Mouse (Mus musculus) stomach, postnatal 0 days (tissue): Measurements from ENCODE around the gene Ctps2. TPM values are rescaled to one million over a fixed set of nuclear protein-coding genes. Genes with fewer than 3 reads are reported as not detected.

ENCODE experiments used
- ATAC-seq: fragments of 200-750 bp; cut with Nextera tagmentation; 2 replicates; pipeline ENCODE4 v1.8.0; 2017; ENCODE audit not compliant: low FRiP score, low TSS enrichment
- DNase-seq: peaks from one replicate; pipeline ENCODE4 v3.0.0-alpha.2; 2016; ENCODE audit warnings: low spot score
- H3K27ac ChIP-seq: fragments of 300-500 bp; sonication (generic); replicated peaks from 2 replicates; pipeline ENCODE4 v1.5.1; 2014; ENCODE audit warnings: mild to moderate bottlenecking, control low read depth
- H3K27me3 ChIP-seq: fragments of 300-500 bp; sonication (generic); 2 replicates; pipeline ENCODE4 v1.6.1; 2014; ENCODE audit warnings: low read length; ENCODE audit not compliant: control insufficient read depth, insufficient read depth
- H3K36me3 ChIP-seq: fragments of 300-500 bp; sonication (generic); 2 replicates; pipeline ENCODE4 v1.6.1; 2014; ENCODE audit warnings: low read length, mixed read lengths; ENCODE audit not compliant: control insufficient read depth, insufficient read depth
- H3K4me1 ChIP-seq: fragments of 300-500 bp; sonication (generic); replicated peaks from 2 replicates; pipeline ENCODE4 v1.6.1; 2014; ENCODE audit warnings: antibody characterized with exemption; ENCODE audit not compliant: control insufficient read depth, insufficient read depth
- H3K4me2 ChIP-seq: fragments of 300-500 bp; sonication (generic); replicated peaks from 2 replicates; pipeline ENCODE4 v1.6.1; 2014; ENCODE audit warnings: low read depth, mild to moderate bottlenecking, control low read depth, moderate library complexity
- H3K4me3 ChIP-seq: fragments of 300-500 bp; sonication (generic); 2 replicates; pipeline ENCODE4 v1.5.1; 2014; ENCODE audit warnings: low read depth, low read length, control low read depth
- H3K9ac ChIP-seq: fragments of 300-500 bp; sonication (generic); 2 replicates; pipeline ENCODE4 v1.6.1; 2014; ENCODE audit warnings: mild to moderate bottlenecking, low read length, control low read depth, mixed read lengths
- H3K9me3 ChIP-seq: fragments of 300-500 bp; sonication (generic); 2 replicates; pipeline ENCODE4 v1.6.1; 2016; ENCODE audit warnings: low read length; ENCODE audit not compliant: control insufficient read depth
- CTCF ChIP-seq: IDR thresholded peaks from 2 replicates; pipeline ENCODE4 v1.5.1; 2016; ENCODE audit warnings: antibody characterized with exemption, low read depth, mild to moderate bottlenecking, moderate library complexity
- EP300 ChIP-seq: optimal IDR thresholded peaks from 2 replicates; pipeline ENCODE3; 2016; ENCODE audit warnings: antibody characterized with exemption
- WGBS: fragments of 180-500 bp; shearing (Covaris S2); extraction: QIAGEN DNeasy Blood & Tissue Kit; methylation state at CpG from one replicate; pipeline ENCODE4 v1.1.7; 2014; 5-methylcytosine and 5-hydroxymethylcytosine counted together
- polyA plus RNA-seq: library from polyadenylated mRNA; unstranded; fragments of >200 nt; fragmentation: Nextera tagmentation; extraction: Ambion mirVana; gene quantifications from 2 replicates; pipeline ENCODE4 v1.2.1, GENCODE M21; 2015

Ctps2 gene
- polyA plus RNA-seq, 1 experiment from 2014 or later = 39.1 TPM

GRCm38 (mm10) chrX:162913651-162914050, 12.6 kb downstream of the Ctps2 start:
- no peaks in the 10 kb centered on the region; the same call in 1 of the 2 replicates for H3K36me3 ChIP-seq
- TF ChIP-seq EP300 (no peak), CTCF (no peak)
- H3K9ac ChIP-seq = no peak overlapping the region
- ATAC-seq (no peak), DNase-seq (no peak)
- WGBS = 91% methylated on average over 3 of the region's 3 CpGs
- H3K4me1 ChIP-seq = no peaks in the 10 kb centered on the region
- no peaks in the 10 kb centered on the region for H3K9me3 ChIP-seq
- no peaks in the 10 kb centered on the region for H3K27me3 ChIP-seq
- H3K4me3 ChIP-seq = no peak overlapping the region
- H3K4me2 ChIP-seq = no peak overlapping the region
- no peak overlapping the region for H3K27ac ChIP-seq

GRCm38 (mm10) chrX:162915697-162916096, 14.7 kb downstream of the Ctps2 start:
- 35% methylated on average over 5 of the region's 5 CpGs for WGBS
- H3K27me3 ChIP-seq = no peaks in the 10 kb centered on the region
- no peak overlapping the region for H3K4me2 ChIP-seq
- H3K4me1 ChIP-seq = no peaks in the 10 kb centered on the region
- TF ChIP-seq CTCF (peak; percentile 81), EP300 (no peak)
- H3K36me3 ChIP-seq = no peaks in the 10 kb centered on the region; the same call in 1 of the 2 replicates
- DNase-seq = peak; percentile 48
- H3K27ac ChIP-seq = no peak overlapping the region
- no peaks in the 10 kb centered on the region for H3K9me3 ChIP-seq
- no peak for ATAC-seq
- H3K9ac ChIP-seq = no peak overlapping the region
- no peak overlapping the region for H3K4me3 ChIP-seq

- Histone ChIP-seq H3K4me2 (no peak overlapping the region), H3K27me3 (no peaks in the 10 kb centered on the region), H3K9me3 (no peaks in the 10 kb centered on the region), H3K36me3 (no peaks in the 10 kb centered on the region), H3K4me3 (no peak overlapping the region), H3K4me1 (no peaks in the 10 kb centered on the region), H3K27ac (no peak overlapping the region), H3K9ac (no peak overlapping the region)
- DNase-seq = no peak
- WGBS = 52% methylated on average over 8 of the region's 8 CpGs
- no peak for ATAC-seq
- TF ChIP-seq CTCF (no peak), EP300 (no peak)
These were observed 20.6 kb downstream of the Ctps2 start for GRCm38 (mm10) chrX:162921487-162922125.

GRCm38 (mm10) chrX:162931467-162931866, 30.4 kb downstream of the Ctps2 start:
- Histone ChIP-seq H3K9me3 (no peaks in the 10 kb centered on the region), H3K9ac (no peak overlapping the region), H3K4me1 (no peaks in the 10 kb centered on the region), H3K4me2 (no peak overlapping the region), H3K4me3 (no peak overlapping the region), H3K27ac (no peak overlapping the region), H3K36me3 (no peaks in the 10 kb centered on the region), H3K27me3 (no peaks in the 10 kb centered on the region)
- ATAC-seq (peak; percentile 89), DNase-seq (peak; percentile 12)
- 75% methylated on average over 2 of the region's 2 CpGs for WGBS
- TF ChIP-seq EP300 (no peak), CTCF (no peak)

GRCm38 (mm10) chrX:162942027-162942426, 41.0 kb downstream of the Ctps2 start:
- no peak for TF ChIP-seq CTCF
- Histone ChIP-seq H3K4me3 (no peak overlapping the region), H3K9ac (no peak overlapping the region), H3K27ac (no peak overlapping the region), H3K4me1 (no peaks in the 10 kb centered on the region), H3K4me2 (no peak overlapping the region), H3K36me3 (no peaks in the 10 kb centered on the region), H3K9me3 (no peaks in the 10 kb centered on the region), H3K27me3 (no peaks in the 10 kb centered on the region)
- DNase-seq (no peak), ATAC-seq (no peak)
- WGBS = 57% methylated on average over 1 of the region's 1 CpGs

GRCm38 (mm10) chrX:162949811-162950439, 48.9 kb downstream of the Ctps2 start:
- WGBS = 17% methylated on average over 3 of the region's 3 CpGs
- H3K4me3 ChIP-seq = no peak overlapping the region
- no peak for TF ChIP-seq EP300
- peak; percentile 77 for TF ChIP-seq CTCF
- H3K9me3 ChIP-seq = no peaks in the 10 kb centered on the region
- no peak overlapping the region for H3K9ac ChIP-seq
- no peak for ATAC-seq
- H3K27me3 ChIP-seq = no peaks in the 10 kb centered on the region
- no peaks in the 10 kb centered on the region for H3K36me3 ChIP-seq
- H3K27ac ChIP-seq = no peak overlapping the region
- DNase-seq = peak; percentile 35
- no peaks in the 10 kb centered on the region for H3K4me1 ChIP-seq
- no peak overlapping the region for H3K4me2 ChIP-seq
